Mouse (Mus musculus): ENCODE results near the gene Gstt3.

DNA sequence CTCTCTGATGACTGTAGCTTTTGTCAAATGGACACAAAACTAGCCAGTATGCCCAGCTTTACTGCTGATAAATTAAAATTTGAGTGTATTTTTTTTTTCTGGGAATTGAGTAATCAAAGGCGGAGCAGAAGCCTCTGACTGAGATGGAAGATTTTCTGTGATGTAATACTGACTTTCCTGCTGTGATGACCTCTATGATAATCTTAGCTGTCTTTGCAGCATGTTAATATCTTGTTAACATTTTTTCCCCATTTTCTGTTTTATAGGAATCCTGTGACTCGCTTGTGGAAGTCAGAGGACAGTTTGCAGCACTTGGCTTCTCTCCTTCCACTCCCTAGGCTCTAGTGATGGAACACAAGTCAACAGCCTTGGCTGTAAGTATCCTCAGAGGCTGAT lies 49.1 kb upstream of the Gstt3 start:
- TF ChIP-seq E2F4 (IDR thresholded peaks at IDR 0.05; ENCODE audit: insufficient read depth) (no peak), POLR2A (IDR thresholded peaks at IDR 0.05; ENCODE audit: insufficient read length, low read depth) (no peak), MYOD1 (IDR thresholded peaks at IDR 0.05; ENCODE audit: control insufficient read depth in 1 of 3, insufficient read length in 2 of 3, low read depth in 2 of 3) (no peak), MYOG (IDR thresholded peaks at IDR 0.05; ENCODE audit: control insufficient read depth in 1 of 3, insufficient read depth in 1 of 3, insufficient read length in 2 of 3, low read depth in 2 of 3) (no peak)
